Mouse (Mus musculus) midbrain, embryonic 11.5 days (tissue): Measurements from ENCODE around the gene Znhit1. TPM values are rescaled to one million over a fixed set of nuclear protein-coding genes. Genes with fewer than 3 reads are reported as not detected.

Source experiments
- ATAC-seq: fragments of 200-750 bp; cut with Nextera tagmentation; 2 replicates; pipeline ENCODE4 v1.8.0; 2017; ENCODE audit warnings: moderate TSS enrichment, moderate library complexity; ENCODE audit not compliant: low FRiP score
- DNase-seq: peaks from one replicate; pipeline ENCODE4 v3.0.0; 2015; ENCODE audit warnings: low spot score; ENCODE audit errors: missing footprints
- H3K27ac ChIP-seq: fragments of 300-500 bp; sonication (generic); 2 replicates; pipeline ENCODE4 v1.5.1; 2014; ENCODE audit warnings: low read depth, low read length
- H3K27me3 ChIP-seq: fragments of 300-500 bp; sonication (generic); 2 replicates; pipeline ENCODE4 v1.6.1; 2014; ENCODE audit warnings: mild to moderate bottlenecking, low read length, moderate library complexity, mixed read lengths; ENCODE audit not compliant: control insufficient read depth, insufficient read depth
- H3K36me3 ChIP-seq: fragments of 300-500 bp; sonication (generic); 2 replicates; pipeline ENCODE4 v1.6.1; 2014; ENCODE audit warnings: mild to moderate bottlenecking, low read length, moderate library complexity, mixed read lengths; ENCODE audit not compliant: control insufficient read depth, insufficient read depth
- H3K4me1 ChIP-seq: fragments of 300-500 bp; sonication (generic); 2 replicates; pipeline ENCODE4 v1.6.1; 2014; ENCODE audit warnings: low read length; ENCODE audit not compliant: control insufficient read depth, insufficient read depth
- H3K4me2 ChIP-seq: fragments of 300-500 bp; sonication (generic); 2 replicates; pipeline ENCODE4 v1.6.1; 2014; ENCODE audit warnings: mild to moderate bottlenecking, moderate library complexity
- H3K4me3 ChIP-seq: fragments of 300-500 bp; sonication (generic); 2 replicates; pipeline ENCODE4 v1.5.1; 2014; ENCODE audit warnings: low read depth, low read length
- H3K9ac ChIP-seq: fragments of 300-500 bp; sonication (generic); 2 replicates; pipeline ENCODE4 v1.6.1; 2014; ENCODE audit warnings: low read length
- H3K9me3 ChIP-seq: fragments of 300-500 bp; sonication (generic); 2 replicates; pipeline ENCODE4 v1.6.1; 2016; ENCODE audit warnings: low read length; ENCODE audit not compliant: control insufficient read depth
- WGBS: fragments of 180-500 bp; shearing (Covaris S2); extraction: QIAGEN DNeasy Blood & Tissue Kit; methylation state at CpG from one replicate; pipeline ENCODE4 v1.1.7; 2014; 5-methylcytosine and 5-hydroxymethylcytosine counted together
- polyA plus RNA-seq: library from polyadenylated mRNA; unstranded; fragments of >200 nt; fragmentation: Nextera tagmentation; extraction: Ambion mirVana; gene quantifications from 2 replicates; pipeline ENCODE4 v1.2.1, GENCODE M21; 2014

Gene Znhit1
- polyA plus RNA-seq, 1 experiment from 2014 or later: 92.1 TPM

DNA sequence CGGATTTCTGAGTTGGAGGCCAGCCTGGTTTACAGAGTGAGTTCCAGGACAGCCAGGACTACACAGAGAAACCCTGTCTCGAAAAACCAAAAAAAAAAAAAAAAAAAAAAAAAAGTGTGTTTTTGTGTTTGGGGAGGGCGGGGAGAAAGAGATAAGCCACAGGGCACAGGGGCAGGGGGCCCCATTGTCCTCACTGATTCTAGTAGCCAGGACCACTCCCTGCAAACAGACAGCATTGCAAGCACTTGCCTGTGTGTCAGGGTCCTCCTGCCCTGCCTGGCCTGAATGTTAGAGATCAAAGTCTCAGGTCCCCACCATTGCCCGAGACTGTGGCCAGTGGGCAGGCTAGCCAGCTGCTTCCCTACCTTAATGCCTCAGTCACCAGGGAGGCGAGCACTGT, 11.6 kb upstream of the Znhit1 start:
- no peak overlapping the region for H3K27ac ChIP-seq
- DNase-seq (no peak), ATAC-seq (no peak)
- no peak overlapping the region for H3K9ac ChIP-seq
- no peak overlapping the region for H3K4me2 ChIP-seq
- no peak overlapping the region for H3K4me3 ChIP-seq
- 75% methylated on average over 3 of the region's 5 CpGs for WGBS
- H3K36me3 ChIP-seq: peaks cover 8% of the 10 kb centered on the region
- H3K27me3 ChIP-seq: no peaks in the 10 kb centered on the region
- H3K4me1 ChIP-seq: no peaks in the 10 kb centered on the region
- no peaks in the 10 kb centered on the region for H3K9me3 ChIP-seq

DNA sequence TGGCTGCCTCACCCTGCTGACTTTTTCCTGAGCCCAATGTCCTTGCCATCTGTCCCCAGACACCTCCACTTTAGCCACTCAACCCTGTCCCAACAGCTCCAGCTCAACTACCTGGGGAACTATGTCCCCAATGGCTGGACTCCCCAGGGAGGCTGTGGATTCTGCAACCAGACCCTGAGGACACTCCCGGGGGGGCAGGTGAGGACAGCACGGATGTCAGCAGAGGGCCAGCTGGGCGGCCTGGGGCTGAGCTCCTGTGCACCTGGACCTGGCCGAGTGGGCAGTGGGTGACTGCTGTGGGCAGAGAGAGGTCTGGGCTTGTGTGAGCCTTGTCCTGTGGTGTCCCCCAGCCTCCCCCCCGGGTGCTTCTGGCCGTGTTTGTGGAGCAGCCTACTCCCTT, 2.0 kb upstream of the Znhit1 start:
- no peak for ATAC-seq
- H3K27ac ChIP-seq: no peak overlapping the region
- no peak overlapping the region for H3K4me3 ChIP-seq
- H3K9ac ChIP-seq: no peak overlapping the region
- no peak for DNase-seq
- H3K4me2 ChIP-seq: no peak overlapping the region
- H3K4me1 ChIP-seq: peaks cover 11% of the 10 kb centered on the region
- H3K36me3 ChIP-seq: peaks cover 28% of the 10 kb centered on the region
- H3K9me3 ChIP-seq: no peaks in the 10 kb centered on the region
- 92% methylated on average over 6 of the region's 6 CpGs for WGBS
- H3K27me3 ChIP-seq: no peaks in the 10 kb centered on the region

DNA sequence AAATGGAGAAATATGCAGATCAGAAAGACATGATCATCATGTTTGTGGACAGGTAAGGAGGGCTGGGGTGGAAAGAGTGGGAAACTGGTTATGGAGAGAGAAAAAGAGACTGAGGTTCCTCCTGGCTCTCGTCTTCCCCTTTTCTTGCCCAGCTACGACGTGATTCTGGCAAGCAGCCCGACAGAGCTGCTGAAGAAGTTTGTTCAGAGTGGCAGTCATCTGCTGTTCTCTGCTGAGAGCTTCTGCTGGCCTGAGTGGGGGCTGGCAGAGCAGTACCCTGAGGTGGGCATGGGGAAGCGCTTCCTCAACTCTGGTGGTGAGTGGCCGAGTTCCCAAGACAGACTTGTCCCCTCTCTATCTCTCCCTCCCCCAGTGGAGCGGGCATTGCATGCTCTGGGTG, 599 bp upstream of the Znhit1 start:
- peak overlapping the region; percentile 98 for H3K9ac ChIP-seq
- H3K4me1 ChIP-seq: peaks cover 11% of the 10 kb centered on the region
- H3K27me3 ChIP-seq: no peaks in the 10 kb centered on the region
- H3K27ac ChIP-seq: no peak overlapping the region
- DNase-seq (no peak), ATAC-seq (no peak)
- peaks cover 22% of the 10 kb centered on the region for H3K36me3 ChIP-seq
- peak overlapping the region; percentile 97 for H3K4me2 ChIP-seq
- H3K9me3 ChIP-seq: no peaks in the 10 kb centered on the region
- H3K4me3 ChIP-seq: peak overlapping the region; percentile 90
- WGBS: 89% methylated on average over 7 of the region's 7 CpGs

DNA sequence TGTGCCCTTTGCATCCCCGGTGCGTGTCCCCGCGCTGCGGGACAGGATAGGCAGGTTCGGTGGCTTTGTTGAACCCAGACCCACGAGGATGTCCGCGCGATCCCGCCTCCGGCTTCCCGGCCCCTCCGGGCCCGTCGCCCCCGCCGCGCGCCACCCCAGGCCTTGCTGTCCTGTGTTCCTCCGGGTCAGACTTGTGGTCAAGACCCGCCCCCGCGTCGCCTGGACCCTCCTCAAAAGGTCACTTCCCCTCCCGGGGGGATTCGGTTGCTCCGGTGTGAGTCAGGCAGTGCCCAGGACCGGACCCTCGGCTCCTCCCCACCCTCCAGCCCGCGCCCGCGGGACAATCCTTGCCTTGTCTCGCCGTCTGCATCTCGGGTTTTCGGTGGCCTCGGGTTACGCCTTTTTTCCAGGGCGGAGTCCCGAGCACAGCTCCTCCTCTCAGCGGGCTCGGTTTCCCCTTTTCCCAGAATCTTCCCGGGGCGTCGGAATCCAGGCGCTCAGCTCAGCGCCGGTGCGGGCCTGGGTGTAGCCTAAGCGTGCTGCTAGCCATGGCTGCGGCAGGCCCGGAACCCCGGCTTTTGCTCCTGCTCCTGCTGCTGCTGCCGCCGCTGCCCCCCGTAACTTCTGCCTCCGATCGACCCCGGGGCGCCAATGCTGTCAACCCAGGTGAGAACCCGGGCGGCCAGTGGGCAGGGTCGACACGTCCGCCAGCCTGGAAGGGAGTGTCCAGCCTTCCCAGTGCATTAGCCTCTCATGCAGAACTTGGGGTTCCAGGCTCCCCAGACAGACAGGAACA, 485 bp downstream of the Znhit1 start:
- Histone ChIP-seq H3K4me2 (peak overlapping the region; percentile 97), H3K9ac (peak overlapping the region; percentile 98), H3K4me1 (peaks cover 11% of the 10 kb centered on the region), H3K4me3 (peak overlapping the region; percentile 90), H3K9me3 (no peaks in the 10 kb centered on the region), H3K36me3 (peaks cover 18% of the 10 kb centered on the region), H3K27ac (peak overlapping the region; percentile 91), H3K27me3 (no peaks in the 10 kb centered on the region)
- DNase-seq: no peak
- under 1% methylated on average over 67 of the region's 67 CpGs for WGBS
- ATAC-seq: peak; percentile 75

DNA sequence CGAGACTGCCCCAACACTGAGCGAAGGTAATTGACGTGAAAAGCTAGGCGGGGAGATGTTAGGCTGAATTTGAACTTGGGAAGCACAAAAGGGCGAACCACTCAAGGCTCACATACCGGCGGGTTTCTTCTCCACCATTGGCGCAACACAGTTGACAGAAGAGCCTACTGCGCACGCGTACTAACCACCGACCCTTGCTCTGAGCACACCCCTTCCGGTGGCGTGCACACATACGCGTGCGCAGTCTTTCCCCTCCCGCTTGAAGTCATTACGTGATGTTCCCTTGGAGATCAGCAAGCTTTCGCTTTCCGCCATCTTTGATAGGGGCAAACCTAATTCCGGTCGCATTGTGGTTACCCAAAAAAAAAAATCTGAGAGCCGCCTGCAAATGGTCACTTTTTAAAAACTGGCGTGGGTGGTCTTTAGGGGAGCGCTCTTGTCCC, 1.1 kb downstream of the Znhit1 start, which contains the start of gene Plod3:
Plod3 (plus strand) TSS at position 325 of the 443 bp plus-strand sequence.
- peak; percentile 100 for DNase-seq
- Histone ChIP-seq H3K4me3 (peak within 1 kb of the TSS; percentile 90), H3K9ac (peak within 1 kb of the TSS; percentile 98), H3K4me1 (peaks cover 11% of the 10 kb centered on the region), H3K27me3 (no peaks in the 10 kb centered on the region), H3K9me3 (no peaks in the 10 kb centered on the region), H3K4me2 (peak within 1 kb of the TSS; percentile 97), H3K36me3 (peaks cover 18% of the 10 kb centered on the region), H3K27ac (peak within 1 kb of the TSS; percentile 91)
- 0% methylated on average over 26 of the region's 26 CpGs for WGBS
- peak; percentile 94 for ATAC-seq

DNA sequence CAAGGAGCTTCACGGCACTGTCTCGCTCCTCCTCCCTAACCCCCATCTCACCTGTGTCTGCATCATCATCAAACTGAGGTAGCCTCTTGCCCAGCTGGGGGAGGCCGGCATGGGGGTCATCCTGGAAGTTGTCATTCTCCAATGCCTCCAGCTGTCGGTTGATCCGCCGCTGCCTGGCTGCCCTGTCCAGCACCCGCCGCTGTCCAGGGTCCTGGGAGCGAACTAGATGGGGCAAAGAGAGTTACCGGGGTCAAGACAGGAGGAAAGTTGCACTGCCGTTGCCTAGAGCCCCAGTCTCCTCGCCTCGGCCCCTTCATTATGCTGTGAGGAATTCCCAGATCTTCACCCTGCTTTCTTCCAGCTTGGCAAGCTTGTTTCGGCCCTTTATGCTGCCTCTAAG, 3.0 kb downstream of the Znhit1 start:
- H3K27ac ChIP-seq: no peak overlapping the region
- 59% methylated on average over 14 of the region's 14 CpGs for WGBS
- H3K4me1 ChIP-seq: peaks cover 11% of the 10 kb centered on the region
- H3K9ac ChIP-seq: no peak overlapping the region
- peaks cover 4% of the 10 kb centered on the region for H3K36me3 ChIP-seq
- no peaks in the 10 kb centered on the region for H3K27me3 ChIP-seq
- H3K4me3 ChIP-seq: no peak overlapping the region
- no peak overlapping the region for H3K4me2 ChIP-seq
- ATAC-seq (no peak), DNase-seq (no peak)
- H3K9me3 ChIP-seq: no peaks in the 10 kb centered on the region

DNA sequence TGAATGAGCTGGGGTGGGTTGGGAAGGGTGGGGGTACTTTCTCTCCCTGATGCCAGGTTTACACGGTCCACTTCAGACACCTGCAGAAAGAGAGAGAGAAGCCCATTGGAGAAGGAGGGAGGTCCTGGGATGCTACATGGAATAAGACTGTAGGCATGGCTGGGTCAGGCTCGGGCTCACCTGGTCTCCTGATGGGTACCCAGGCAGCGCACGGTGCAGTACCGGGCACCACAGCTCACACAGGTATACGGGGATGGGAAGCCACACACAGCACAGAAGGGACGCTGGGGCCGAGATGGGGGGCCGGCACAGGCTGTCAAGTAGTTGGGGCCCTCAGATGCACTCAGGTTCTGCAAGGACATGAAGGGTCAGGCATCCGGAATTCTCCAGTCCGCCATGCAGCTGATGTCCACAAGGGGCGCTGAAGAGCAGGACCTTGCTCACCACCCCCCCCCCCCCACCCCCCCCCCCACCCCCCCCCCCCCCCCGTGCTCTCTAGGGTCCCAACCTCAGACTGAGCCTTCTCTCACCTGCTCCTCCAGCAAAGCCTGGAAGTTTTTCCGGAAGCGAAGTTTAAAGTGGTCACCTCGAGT, 5.4 kb downstream of the Znhit1 start:
- DNase-seq: peak; percentile 92
- H3K9me3 ChIP-seq: no peaks in the 10 kb centered on the region

DNA sequence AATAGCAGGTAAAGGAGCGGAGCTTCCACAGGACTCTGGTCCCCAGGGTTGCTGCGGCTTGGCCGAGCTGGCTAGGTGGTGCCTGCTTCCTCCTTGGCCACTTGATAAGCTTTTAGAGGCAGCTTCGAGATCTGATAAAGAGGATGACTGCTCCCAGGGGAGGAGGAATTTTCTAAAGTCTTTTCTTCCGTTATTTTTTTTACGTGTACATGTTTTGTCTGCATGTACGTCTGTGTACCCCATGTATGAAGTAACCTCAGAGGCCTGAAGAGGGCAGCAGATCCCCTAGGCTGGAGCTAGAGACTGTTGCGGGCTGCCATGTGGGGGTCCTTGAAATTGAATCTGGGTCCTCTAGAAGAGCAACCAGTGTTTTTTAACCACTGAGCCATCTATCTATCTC, 6.8 kb downstream of the Znhit1 start:
- ATAC-seq (no peak), DNase-seq (no peak)
- H3K4me2 ChIP-seq: no peak overlapping the region
- H3K36me3 ChIP-seq: peaks cover 2% of the 10 kb centered on the region; the same call in 1 of the 2 replicates
- 89% methylated on average over 8 of the region's 8 CpGs for WGBS
- H3K4me1 ChIP-seq: peaks cover 1% of the 10 kb centered on the region; the same call in 1 of the 2 replicates
- H3K4me3 ChIP-seq: no peak overlapping the region
- no peak overlapping the region for H3K27ac ChIP-seq
- no peak overlapping the region for H3K9ac ChIP-seq
- H3K27me3 ChIP-seq: no peaks in the 10 kb centered on the region
- no peaks in the 10 kb centered on the region for H3K9me3 ChIP-seq

More for the DNA sequence above, 5.4 kb downstream of the Znhit1 start:
- no peak overlapping the region for H3K9ac ChIP-seq
- no peaks in the 10 kb centered on the region for H3K27me3 ChIP-seq
- no peak for ATAC-seq
- H3K4me1 ChIP-seq: peaks cover 4% of the 10 kb centered on the region; the same call in 1 of the 2 replicates
- no peak overlapping the region for H3K27ac ChIP-seq
- WGBS: 49% methylated on average over 15 of the region's 16 CpGs
- H3K4me3 ChIP-seq: no peak overlapping the region
- no peak overlapping the region for H3K4me2 ChIP-seq
- H3K36me3 ChIP-seq: peaks cover 2% of the 10 kb centered on the region; the same call in 1 of the 2 replicates

DNA sequence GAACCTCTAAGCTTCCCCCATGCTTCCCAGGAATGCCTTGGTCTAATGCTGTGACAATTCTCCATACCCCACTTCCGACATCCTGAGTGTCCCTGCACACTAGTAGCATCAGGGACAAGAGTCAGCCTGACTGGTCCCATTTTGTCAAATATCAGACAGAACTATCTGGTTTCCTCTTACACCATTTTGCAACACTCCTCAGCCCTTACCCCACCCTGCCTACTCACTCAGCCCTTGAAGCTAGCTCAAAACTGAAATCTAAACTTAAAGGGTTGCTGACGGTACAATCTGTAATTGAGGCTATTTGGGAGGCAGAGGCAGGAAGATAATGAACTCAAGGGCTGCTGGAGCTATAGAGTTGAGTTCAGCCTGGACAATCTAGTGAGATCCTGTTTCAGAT, 8.1 kb downstream of the Znhit1 start:
- Histone ChIP-seq H3K4me1 (no peaks in the 10 kb centered on the region), H3K4me2 (no peak overlapping the region), H3K9ac (no peak overlapping the region), H3K4me3 (no peak overlapping the region), H3K36me3 (peaks cover 2% of the 10 kb centered on the region; the same call in 1 of the 2 replicates), H3K9me3 (no peaks in the 10 kb centered on the region), H3K27ac (no peak overlapping the region), H3K27me3 (no peaks in the 10 kb centered on the region)
- DNase-seq (no peak), ATAC-seq (no peak)
- WGBS: 90% methylated on average over 2 of the region's 2 CpGs
